Mouse (Mus musculus) neutrophil, adult 83 days (primary cell): Measurements from ENCODE around the gene Olfr1370. TPM values are rescaled to one million over a fixed set of nuclear protein-coding genes. Genes with fewer than 3 reads are reported as not detected.

ENCODE experiments used
- total RNA-seq, 2 experiments: library from RNA; stranded (reverse); gene quantifications; one replicate each; pipeline ENCODE4 v1.2.4; 2023

Gene Olfr1370
- not detected for total RNA-seq

DNA sequence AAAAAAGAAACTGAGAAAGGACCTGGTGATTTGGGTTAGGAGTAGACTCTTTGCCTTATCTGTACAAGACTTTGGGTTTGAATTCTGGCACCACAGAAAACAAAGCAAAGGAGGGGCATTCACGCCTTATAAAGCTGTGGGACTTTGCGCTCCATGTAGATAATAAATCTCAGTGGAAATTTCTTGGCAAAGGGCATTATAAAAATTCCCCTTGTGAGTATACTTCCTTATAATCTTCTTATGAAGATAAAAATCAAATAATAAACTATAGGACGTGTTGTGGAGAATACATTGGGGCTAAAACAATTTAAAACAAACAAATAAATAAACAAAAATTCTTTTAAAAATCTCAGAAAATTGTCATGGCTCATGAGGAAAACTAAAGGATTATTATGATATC, at the start of gene Olfr1370:
TSS of gene Olfr1370 (minus strand) at position 101 of the 400 bp plus-strand sequence.

DNA sequence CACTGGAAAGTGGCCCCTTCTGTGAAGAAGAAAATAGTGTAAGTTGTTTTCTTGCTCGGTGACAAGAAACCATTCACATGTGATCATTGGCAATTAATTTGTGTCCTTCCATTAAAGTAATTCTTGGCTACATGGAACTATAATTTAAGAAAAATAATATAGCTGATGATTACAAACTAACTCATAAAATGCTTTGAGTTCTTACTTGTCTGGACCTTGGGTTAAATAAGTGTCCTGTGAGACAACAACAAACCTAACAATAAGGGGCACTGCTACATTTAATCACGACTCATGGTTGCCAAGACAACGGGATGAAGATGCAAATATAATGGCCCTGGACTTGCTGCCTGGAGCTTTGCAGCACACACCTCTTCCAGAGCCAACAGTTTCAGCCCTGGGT, 36.4 kb upstream of the Olfr1370 start, which contains the start of gene Olfr1369-ps1:
TSS of gene Olfr1369-ps1 (plus strand) at position 301 of the 400 bp plus-strand sequence.

Other genes with a start within 250 kb of the Olfr1370 start
- gene Olfr1369-ps1, start 36.5 kb upstream of the Olfr1370 start, total RNA-seq, result not detected
- not detected for gene Olfr263, start 54.7 kb upstream of the Olfr1370 start, total RNA-seq
- not detected for gene Olfr1368, start 70.9 kb upstream of the Olfr1370 start, total RNA-seq
- gene Trim27, start 104.5 kb upstream of the Olfr1370 start, total RNA-seq, result 10 to 100 TPM; 48.2 to 51.2 TPM
- not detected for gene Gpx5, start 217.8 kb upstream of the Olfr1370 start, total RNA-seq
- gene Gpx6, start 237.2 kb upstream of the Olfr1370 start, total RNA-seq, result not detected